Mouse (Mus musculus) adrenal gland, adult 18-20 months (tissue): ENCODE measurements around the gene Pla2g4d. TPM values are rescaled to one million over a fixed set of nuclear protein-coding genes. Genes with fewer than 3 reads are reported as not detected.
"Not testable (repeated sequence)": the region's sequence is repeated elsewhere in the genome, so short reads cannot be mapped to it uniquely, and the experiment has no call there.

Experiments
- DNase-seq, 2 experiments: peaks; one replicate each; pipeline ENCODE4 v3.0.0; 2021 to 2022; ENCODE audit warnings: low spot score in 2 of 2
- total RNA-seq, 2 experiments: library from RNA; stranded (reverse); gene quantifications; 1 replicate in 1 of 2; 2 replicates in 1 of 2; pipeline ENCODE4 v1.2.3; 2021

Gene Pla2g4d
- total RNA-seq, 2 experiments from 2014 or later, result 0.20 TPM; not detected in 1

DNA sequence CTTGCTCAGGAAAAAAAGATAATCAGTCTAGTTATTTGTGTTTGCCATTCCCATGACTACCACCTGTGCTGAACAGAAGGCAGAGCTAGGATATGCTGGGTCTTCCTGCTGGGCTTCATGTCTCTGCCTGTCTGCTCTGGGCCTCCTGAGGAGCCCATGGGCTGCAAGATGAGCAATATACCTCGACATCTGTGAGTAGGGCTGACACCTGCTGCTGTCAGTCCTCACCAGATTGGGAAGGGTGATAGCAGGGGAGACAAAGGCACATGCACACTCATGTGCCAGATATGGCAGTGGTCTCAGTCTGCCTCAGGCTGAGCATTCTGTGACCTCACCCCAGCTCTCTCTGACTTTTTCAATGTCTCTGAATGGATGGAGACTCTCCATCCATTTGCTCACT, 26.1 kb downstream of the Pla2g4d start:
- no peak for DNase-seq

DNA sequence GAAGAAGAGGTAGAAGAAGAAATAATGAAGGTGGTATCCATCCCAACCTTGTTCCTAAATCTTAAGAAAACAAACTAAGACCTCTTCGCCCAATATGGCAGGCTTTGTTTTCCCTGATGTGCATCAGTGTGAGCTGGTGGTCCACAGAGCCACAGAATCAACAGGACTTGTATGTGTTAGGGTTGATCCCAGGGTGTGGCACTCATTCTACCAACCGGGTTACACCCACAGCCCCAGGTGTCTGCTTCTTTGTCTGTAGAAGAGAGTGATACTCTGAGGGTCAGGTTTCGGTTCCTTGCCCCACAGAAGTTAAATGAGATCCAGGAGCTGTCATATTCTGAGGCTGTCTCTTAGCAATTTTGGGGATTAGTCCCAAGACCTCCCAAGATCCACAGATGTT, 27.7 kb downstream of the Pla2g4d start:
- DNase-seq, result no peak

GRCm38 (mm10) chr2:120256259-120256658, 32.7 kb downstream of the Pla2g4d start:
- DNase-seq, result no peak

GRCm38 (mm10) chr2:120252644-120253043, 36.4 kb downstream of the Pla2g4d start:
- no peak for DNase-seq

GRCm38 (mm10) chr2:120245421-120246016, 43.5 kb downstream of the Pla2g4d start:
- no peak for DNase-seq

GRCm38 (mm10) chr2:120244679-120245420, 44.1 kb downstream of the Pla2g4d start, which contains the start of gene Pla2g4e:
Gene Pla2g4e (minus strand): TSS chr2:120245335.
- DNase-seq, result no peak

DNA sequence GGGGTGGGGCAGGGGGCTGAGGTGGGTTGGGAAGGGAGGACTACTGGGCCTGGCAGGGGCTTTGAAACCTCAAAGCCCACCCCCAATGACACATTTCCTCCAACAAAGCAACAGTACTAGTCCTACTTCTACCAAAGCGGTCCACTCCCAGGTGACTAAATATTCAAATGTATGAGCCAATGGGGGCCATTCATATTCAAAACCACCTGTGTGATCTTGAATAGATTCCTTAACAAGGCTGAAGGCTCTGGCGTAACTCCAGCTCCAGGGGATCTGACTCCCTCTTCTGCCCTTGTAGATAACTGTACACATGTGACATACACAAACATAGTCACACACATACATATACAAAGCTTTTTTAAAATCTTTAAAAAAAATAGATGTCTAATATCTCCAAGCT, 45.0 kb downstream of the Pla2g4d start:
- no peak for DNase-seq

GRCm38 (mm10) chr2:120242791-120243467, 46.1 kb downstream of the Pla2g4d start:
- DNase-seq, result no peak

DNA sequence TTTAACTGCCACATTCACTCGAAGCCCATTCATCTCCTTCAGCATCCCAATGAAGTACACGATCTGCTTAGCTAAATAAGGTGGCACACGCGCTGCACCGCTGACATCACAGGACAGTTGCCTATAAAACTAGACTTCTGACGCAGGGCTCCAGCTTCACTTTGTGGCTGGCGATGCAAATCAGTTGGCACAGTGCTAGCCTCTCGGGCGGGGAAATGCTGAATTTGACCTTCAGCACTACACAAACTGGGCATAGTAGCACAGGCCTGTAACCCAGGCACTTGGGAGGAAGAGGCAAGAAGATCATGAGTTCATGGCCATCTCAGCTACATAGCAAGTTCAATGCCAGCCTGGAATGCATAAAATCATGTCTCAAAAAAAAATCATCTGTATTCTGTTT, 50.3 kb downstream of the Pla2g4d start:
- not testable (repeated sequence) for DNase-seq

DNA sequence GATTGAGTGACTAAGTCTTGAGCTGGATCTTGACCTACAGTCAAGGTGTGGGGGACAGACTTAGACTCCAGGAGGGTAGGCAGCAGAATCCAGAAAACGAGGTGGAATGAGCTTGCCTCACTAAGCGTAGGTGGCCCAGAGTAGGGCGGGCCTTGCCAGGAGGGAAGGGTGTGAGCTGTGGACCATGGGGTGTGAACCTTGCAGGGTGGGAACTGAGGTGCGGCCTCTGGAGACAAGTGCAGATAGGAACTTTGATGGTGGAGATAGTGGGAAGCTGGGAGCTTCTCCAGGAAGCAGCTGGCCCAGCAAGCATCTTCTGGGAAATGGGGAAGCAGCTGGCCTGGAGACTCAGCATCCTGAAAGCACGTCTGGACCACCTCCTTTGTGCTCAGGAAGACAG, 51.2 kb downstream of the Pla2g4d start:
- DNase-seq, result no peak

GRCm38 (mm10) chr2:120235947-120236640, 52.9 kb downstream of the Pla2g4d start:
- DNase-seq, result peak in 1 of 2 experiments; percentile 12

- no peak for DNase-seq
Observed at GRCm38 (mm10) chr2:120235381-120235780, 53.6 kb downstream of the Pla2g4d start.

GRCm38 (mm10) chr2:120231642-120232041, 57.4 kb downstream of the Pla2g4d start:
- DNase-seq, result no peak

Other genes starting within 250 kb of the Pla2g4d start
- 10 to 100 TPM; 34.4 to 39.2 TPM for gene Ehd4, start 134.6 kb downstream of the Pla2g4d start, total RNA-seq
- gene Pla2g4e, start 43.9 kb downstream of the Pla2g4d start, total RNA-seq, result under 1 TPM; 0.36 to 0.38 TPM
- gene Pla2g4f, start 25.0 kb upstream of the Pla2g4d start, total RNA-seq, result not detected
- 10 to 100 TPM; 42.9 to 56.6 TPM for gene Vps39, start 63.9 kb upstream of the Pla2g4d start, total RNA-seq
- gene Ganc, start 114.7 kb upstream of the Pla2g4d start, total RNA-seq, result 10 to 100 TPM; 42.6 to 44.0 TPM
- gene Tmem87a, start 114.9 kb upstream of the Pla2g4d start, total RNA-seq, result 10 to 100 TPM; 37.9 to 49.9 TPM
- under 1 TPM in 1 of 2 experiments, not detected in 1; 0.61 TPM for gene Capn3, start 166.8 kb upstream of the Pla2g4d start, total RNA-seq